Mouse (Mus musculus): ENCODE data around the gene Nos1.
"Not testable (repeated sequence)": the region's sequence is repeated elsewhere in the genome, so short reads cannot be mapped to it uniquely, and the experiment has no call there.

Gene Nos1

DNA sequence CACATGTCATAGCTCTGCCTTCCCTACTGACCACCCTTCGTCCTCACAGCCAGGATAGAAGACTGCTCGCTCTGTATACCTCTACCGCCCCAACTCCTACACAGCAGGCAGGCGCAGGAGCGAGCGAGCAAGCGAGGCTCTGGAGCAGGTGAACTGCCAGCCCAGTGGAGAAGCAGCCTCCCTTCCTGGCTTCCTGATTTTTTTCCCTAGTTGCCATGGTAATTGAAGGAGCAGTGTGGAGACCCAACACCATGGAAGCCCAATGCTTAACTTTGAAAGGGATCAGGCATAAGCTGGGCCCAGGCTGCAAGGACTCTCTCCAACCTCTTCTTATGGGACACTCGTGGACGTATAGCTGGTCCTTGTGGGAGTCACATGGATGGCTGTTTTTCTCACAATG, 59.4 kb downstream of the Nos1 start:
- CTCF ChIA-PET: no interaction called here

- CTCF ChIA-PET: no interaction called here
Observed at GRCm38 (mm10) chr5:117840988-117841387, 60.2 kb downstream of the Nos1 start.

- CTCF ChIA-PET: no interaction called here
Observed at GRCm38 (mm10) chr5:117841651-117842347, 61.0 kb downstream of the Nos1 start.

GRCm38 (mm10) chr5:117842699-117843098, 61.9 kb downstream of the Nos1 start:
- CTCF ChIA-PET: no interaction called here

DNA sequence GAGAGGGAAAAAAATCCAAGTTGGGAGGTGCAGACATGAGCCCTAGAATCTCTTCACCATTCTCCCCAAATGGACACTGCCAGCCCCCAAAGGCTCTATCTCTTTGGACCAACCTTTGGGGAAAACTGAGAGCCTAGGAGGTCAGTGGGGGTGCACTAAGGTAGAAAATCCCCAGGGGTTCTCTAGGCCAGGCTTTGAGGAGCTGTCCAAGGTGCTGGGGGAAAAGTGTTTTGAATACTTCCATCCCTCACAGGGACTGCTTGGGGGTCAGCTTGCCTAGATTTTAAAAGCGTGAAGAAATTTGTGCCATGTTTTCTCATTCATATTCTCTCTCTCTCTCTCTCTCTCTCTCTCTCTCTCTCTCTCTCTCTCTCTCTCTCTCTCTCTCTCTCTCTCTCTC, 63.8 kb downstream of the Nos1 start:
- CTCF ChIA-PET: no interaction called here

- CTCF ChIA-PET: no interaction called here
Observed at GRCm38 (mm10) chr5:117850474-117850873, 69.6 kb downstream of the Nos1 start.

DNA sequence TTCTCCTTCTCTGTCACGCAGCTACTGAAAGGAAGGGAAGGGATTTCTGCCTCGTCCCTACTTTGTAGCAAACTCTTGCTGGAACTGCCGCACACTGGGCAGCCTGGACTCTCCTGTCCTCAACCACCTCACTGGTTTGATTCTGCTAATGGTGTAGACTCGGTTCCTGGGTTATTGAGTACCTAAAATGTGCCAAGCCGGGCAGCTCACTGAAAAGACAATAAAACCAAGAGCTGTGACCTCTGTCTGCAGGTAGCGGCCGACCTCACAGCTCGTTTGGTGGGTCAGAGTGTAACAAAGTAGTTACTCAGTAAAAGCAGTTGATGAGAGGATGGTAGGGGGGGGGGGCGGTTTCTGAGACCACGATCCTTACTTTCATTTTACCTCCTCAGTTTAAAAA, 72.9 kb downstream of the Nos1 start:
- CTCF ChIA-PET: no interaction called here

DNA sequence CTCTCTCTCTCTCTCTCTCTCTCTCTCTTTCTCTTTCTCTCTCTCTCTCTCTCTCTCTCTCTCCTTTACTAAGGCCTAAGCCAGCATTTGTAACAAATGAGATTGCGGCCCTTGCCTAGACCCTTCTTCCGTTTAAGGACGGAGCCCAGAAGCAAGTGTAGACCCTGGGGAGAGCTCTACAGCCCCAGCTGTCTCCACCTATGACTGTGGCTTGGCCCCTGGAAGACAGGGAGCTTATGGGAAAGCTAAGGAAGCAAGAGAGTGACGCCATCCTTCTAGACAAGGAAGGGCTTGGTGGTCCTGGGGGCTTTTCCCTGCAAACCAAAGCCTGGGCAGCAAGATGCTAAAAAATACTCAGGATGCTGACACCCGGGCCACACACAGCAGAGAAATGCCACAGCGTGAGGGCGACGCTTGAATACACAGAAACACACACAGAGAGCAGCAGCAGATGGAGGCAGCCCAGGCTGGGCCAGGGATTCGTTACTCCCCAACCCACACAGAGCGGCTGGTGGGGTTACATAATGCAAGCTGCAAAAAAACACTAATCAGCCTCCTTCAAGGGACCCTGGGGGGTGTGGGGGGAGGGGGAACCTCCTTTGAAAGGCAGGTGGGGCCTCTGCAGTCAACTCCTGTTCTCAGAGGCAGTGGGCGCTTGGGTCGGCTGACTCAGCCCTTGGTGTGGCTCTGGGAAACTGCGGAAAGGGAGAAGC, 83.9 kb downstream of the Nos1 start:
- CTCF ChIA-PET: no interaction called here

GRCm38 (mm10) chr5:117865876-117866275, 85.0 kb downstream of the Nos1 start:
- CTCF ChIA-PET: no interaction called here

DNA sequence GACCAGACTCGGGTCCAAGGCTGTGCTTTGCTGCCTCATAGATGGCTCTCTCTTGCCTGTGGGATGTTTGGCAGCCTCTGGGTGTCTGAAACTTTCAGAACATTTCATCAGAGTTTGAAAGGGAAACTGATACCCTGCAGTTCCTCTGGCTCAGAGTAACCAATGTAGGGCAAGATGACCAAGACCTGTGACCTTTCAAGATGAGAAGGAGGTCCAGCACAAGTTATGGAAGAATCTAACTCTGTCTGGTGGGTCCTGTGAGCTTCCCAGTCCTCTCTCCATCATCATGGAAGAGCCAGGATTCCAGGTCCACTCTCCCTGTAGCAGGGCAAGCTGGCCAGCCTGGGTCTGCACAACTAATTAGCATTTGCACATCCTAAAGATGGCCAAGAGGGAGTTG, 90.8 kb downstream of the Nos1 start:
- CTCF ChIA-PET: no interaction called here

DNA sequence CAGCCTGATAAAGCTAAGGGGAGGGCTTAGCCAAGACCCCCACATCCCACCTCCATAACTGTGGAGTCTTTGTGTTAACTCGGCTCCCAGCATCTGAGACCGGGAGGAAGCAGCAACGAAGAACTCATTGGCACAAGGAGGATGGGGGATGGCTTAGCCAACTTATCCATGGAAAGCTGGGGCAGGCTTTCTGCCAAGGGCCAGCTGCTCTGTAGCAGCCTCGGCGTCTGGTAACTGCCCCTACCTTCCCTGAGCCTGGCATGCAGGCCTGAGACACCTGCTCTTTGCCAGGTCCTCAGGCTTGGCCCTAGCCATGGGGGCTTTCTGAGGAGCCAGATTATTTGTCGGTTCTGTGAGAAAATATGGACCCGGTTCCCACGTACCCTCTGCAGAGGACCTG, 93.0 kb downstream of the Nos1 start:
- CTCF ChIA-PET: no interaction called here

- CTCF ChIA-PET: no interaction called here
Observed at GRCm38 (mm10) chr5:117874236-117874635, 93.4 kb downstream of the Nos1 start.

- CTCF ChIA-PET: no interaction called here
Observed at GRCm38 (mm10) chr5:117879136-117879535, 98.3 kb downstream of the Nos1 start.

GRCm38 (mm10) chr5:117880916-117881555, 100.2 kb downstream of the Nos1 start:
- CTCF ChIA-PET: no interaction called here

GRCm38 (mm10) chr5:117882411-117882810, 101.6 kb downstream of the Nos1 start:
- CTCF ChIA-PET: not testable (repeated sequence)

GRCm38 (mm10) chr5:117884991-117885390, 104.2 kb downstream of the Nos1 start:
- CTCF ChIA-PET: no interaction called here

GRCm38 (mm10) chr5:117888126-117888525, 107.3 kb downstream of the Nos1 start:
- CTCF ChIA-PET: no interaction called here

DNA sequence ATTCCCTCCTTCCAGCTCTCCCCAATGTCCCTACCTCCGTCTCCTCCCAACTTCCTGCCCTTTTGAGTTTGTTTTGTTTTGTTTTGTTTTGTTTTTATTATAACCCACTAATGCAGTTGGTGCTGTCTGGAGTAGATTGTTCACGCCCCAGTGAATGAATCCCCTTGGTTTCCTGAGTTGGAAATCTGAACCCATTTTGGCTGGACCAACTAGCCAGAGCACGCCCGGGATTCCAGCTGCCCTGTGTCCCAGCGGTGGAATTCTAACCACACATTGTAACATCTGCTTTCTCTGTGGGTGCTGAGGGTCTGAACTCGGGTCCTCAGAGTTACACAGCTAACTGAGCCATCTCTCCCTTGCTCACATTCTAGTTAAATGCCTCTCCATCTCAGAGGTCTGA, 108.1 kb downstream of the Nos1 start:
- CTCF ChIA-PET: no interaction called here

GRCm38 (mm10) chr5:117889571-117889970, 108.7 kb downstream of the Nos1 start:
- CTCF ChIA-PET: no interaction called here

- CTCF ChIA-PET: no interaction called here
Observed at GRCm38 (mm10) chr5:117890871-117891270, 110.0 kb downstream of the Nos1 start.

- CTCF ChIA-PET: no interaction called here
Observed at GRCm38 (mm10) chr5:117891545-117891944, 110.7 kb downstream of the Nos1 start.

GRCm38 (mm10) chr5:117894050-117894449, 113.2 kb downstream of the Nos1 start:
- CTCF ChIA-PET: no interaction called here

DNA sequence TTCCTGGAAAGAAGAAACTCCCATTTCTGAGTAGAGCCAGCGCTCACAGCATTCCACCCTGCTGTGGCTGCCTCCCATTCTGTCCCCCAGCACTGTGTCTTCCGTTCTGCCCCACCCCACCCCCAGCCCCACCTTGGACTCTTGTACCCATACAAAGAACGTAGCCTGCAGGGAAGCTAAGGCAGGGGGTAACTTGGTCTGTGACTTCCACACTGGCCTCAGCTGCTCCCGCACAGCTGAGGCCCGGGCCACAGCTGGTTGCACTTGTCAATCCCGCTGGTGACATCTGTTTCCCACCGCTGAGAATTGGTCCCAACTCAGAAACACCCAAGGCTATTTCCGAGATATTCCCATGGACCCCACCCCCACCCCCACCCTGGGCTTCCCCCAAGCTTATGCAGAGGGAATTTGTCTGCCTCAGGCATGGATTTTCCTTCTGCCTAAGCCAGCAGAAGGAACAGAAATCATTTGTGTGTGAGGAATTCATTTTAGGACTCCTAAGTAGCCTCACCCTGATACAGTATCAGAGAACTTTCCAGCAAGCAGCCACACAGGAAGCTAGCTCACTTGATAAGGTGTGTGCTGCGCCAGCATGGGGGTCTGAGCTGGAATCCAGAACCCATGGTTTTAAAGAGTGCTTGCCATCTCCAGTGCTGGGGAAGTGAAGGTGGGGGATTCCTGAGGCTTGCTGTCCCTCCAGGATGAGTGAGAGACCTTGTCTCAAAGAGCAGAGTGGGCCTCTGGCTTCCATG, 117.4 kb downstream of the Nos1 start:
- CTCF ChIA-PET: no interaction called here

Measured in spleen, embryonic (tissue).